Mouse (Mus musculus): Measurements from ENCODE around the gene Stim1. TPM values are rescaled to one million over a fixed set of nuclear protein-coding genes. Genes with fewer than 3 reads are reported as not detected.

The Stim1 gene
- polyA plus RNA-seq, 1 experiment, result 37.0 TPM

- Histone ChIP-seq H3K36me3 (ENCODE audit: control insufficient read depth, insufficient read depth) (no peaks in the 10 kb centered on the region), H3K4me3 (no peak overlapping the region), H3K27me3 (ENCODE audit: control insufficient read depth, insufficient read depth, insufficient read length) (no peaks in the 10 kb centered on the region), H3K79me2 (ENCODE audit: control insufficient read depth, insufficient read depth) (no peaks in the 10 kb centered on the region), H3K4me2 (ENCODE audit: low read depth) (no peak overlapping the region), H3ac (ENCODE audit: control insufficient read depth, insufficient read length) (no peak overlapping the region)
- TF ChIP-seq POLR2AphosphoS2 (IDR thresholded peaks at IDR 0.05; ENCODE audit: insufficient read length, low read depth) (no peak), MYOG (IDR thresholded peaks at IDR 0.05; ENCODE audit: control insufficient read depth in 1 of 3, insufficient read depth in 1 of 3, insufficient read length in 2 of 3, low read depth in 2 of 3) (no peak), MAX (IDR thresholded peaks at IDR 0.05; ENCODE audit: low read depth) (no peak), CEBPB (IDR thresholded peaks at IDR 0.05; ENCODE audit: insufficient read depth, poor library complexity, severe bottlenecking) (no peak), TCF12 (IDR thresholded peaks at IDR 0.05; ENCODE audit: insufficient read depth, poor library complexity, severe bottlenecking) (no peak)
Observed at GRCm38 (mm10) chr7:102476601-102477000, 209.0 kb downstream of the Stim1 start.

GRCm38 (mm10) chr7:102477377-102477776, 209.8 kb downstream of the Stim1 start:
- Histone ChIP-seq H3K36me3 (ENCODE audit: control insufficient read depth, insufficient read depth) (no peaks in the 10 kb centered on the region), H3ac (ENCODE audit: control insufficient read depth, insufficient read length) (no peak overlapping the region), H3K4me3 (no peak overlapping the region), H3K4me2 (ENCODE audit: low read depth) (no peak overlapping the region), H3K79me2 (ENCODE audit: control insufficient read depth, insufficient read depth) (no peaks in the 10 kb centered on the region), H3K27me3 (ENCODE audit: control insufficient read depth, insufficient read depth, insufficient read length) (no peaks in the 10 kb centered on the region)
- no peak for TF ChIP-seq MYOG (IDR thresholded peaks at IDR 0.05; ENCODE audit: control insufficient read depth in 1 of 3, insufficient read depth in 1 of 3, insufficient read length in 2 of 3, low read depth in 2 of 3)
- no peak for TF ChIP-seq E2F4 (IDR thresholded peaks at IDR 0.05; ENCODE audit: insufficient read depth)
- TF ChIP-seq POLR2A (IDR thresholded peaks at IDR 0.05; ENCODE audit: insufficient read length, low read depth), result no peak
- no peak for TF ChIP-seq SRF (IDR thresholded peaks at IDR 0.05; ENCODE audit: control insufficient read depth, insufficient read length, low read depth)
- TF ChIP-seq TCF12 (IDR thresholded peaks at IDR 0.05; ENCODE audit: insufficient read depth, poor library complexity, severe bottlenecking), result no peak
- TF ChIP-seq CEBPB (IDR thresholded peaks at IDR 0.05; ENCODE audit: insufficient read depth, poor library complexity, severe bottlenecking), result no peak
- no peak for TF ChIP-seq TCF3 (IDR thresholded peaks at IDR 0.05; ENCODE audit: insufficient read length, low read depth)
- TF ChIP-seq USF1 (IDR thresholded peaks at IDR 0.05; ENCODE audit: low read depth), result no peak
- no peak for TF ChIP-seq MAX (IDR thresholded peaks at IDR 0.05; ENCODE audit: low read depth)
- TF ChIP-seq POLR2AphosphoS2 (IDR thresholded peaks at IDR 0.05; ENCODE audit: insufficient read length, low read depth), result no peak

GRCm38 (mm10) chr7:102478425-102478824, 210.8 kb downstream of the Stim1 start:
- Histone ChIP-seq H3K79me2 (ENCODE audit: control insufficient read depth, insufficient read depth) (no peaks in the 10 kb centered on the region), H3K27me3 (ENCODE audit: control insufficient read depth, insufficient read depth, insufficient read length) (no peaks in the 10 kb centered on the region), H3K36me3 (ENCODE audit: control insufficient read depth, insufficient read depth) (no peaks in the 10 kb centered on the region), H3K4me3 (no peak overlapping the region), H3ac (ENCODE audit: control insufficient read depth, insufficient read length) (no peak overlapping the region), H3K4me2 (ENCODE audit: low read depth) (no peak overlapping the region)
- TF ChIP-seq TCF12 (IDR thresholded peaks at IDR 0.05; ENCODE audit: insufficient read depth, poor library complexity, severe bottlenecking), result no peak
- no peak for TF ChIP-seq POLR2AphosphoS2 (IDR thresholded peaks at IDR 0.05; ENCODE audit: insufficient read length, low read depth)

- Histone ChIP-seq H3ac (ENCODE audit: control insufficient read depth, insufficient read length) (no peak overlapping the region), H3K27me3 (ENCODE audit: control insufficient read depth, insufficient read depth, insufficient read length) (no peaks in the 10 kb centered on the region), H3K4me3 (no peak overlapping the region), H3K36me3 (ENCODE audit: control insufficient read depth, insufficient read depth) (no peaks in the 10 kb centered on the region), H3K4me2 (ENCODE audit: low read depth) (no peak overlapping the region), H3K79me2 (ENCODE audit: control insufficient read depth, insufficient read depth) (no peaks in the 10 kb centered on the region)
- no peak for TF ChIP-seq CEBPB (IDR thresholded peaks at IDR 0.05; ENCODE audit: insufficient read depth, poor library complexity, severe bottlenecking)
- TF ChIP-seq E2F4 (IDR thresholded peaks at IDR 0.05; ENCODE audit: insufficient read depth), result no peak
- TF ChIP-seq POLR2A (IDR thresholded peaks at IDR 0.05; ENCODE audit: insufficient read length, low read depth), result no peak
- TF ChIP-seq MYOD1 (IDR thresholded peaks at IDR 0.05; ENCODE audit: control insufficient read depth in 1 of 3, insufficient read length in 2 of 3, low read depth in 2 of 3), result no peak
- no peak for TF ChIP-seq TCF3 (IDR thresholded peaks at IDR 0.05; ENCODE audit: insufficient read length, low read depth)
- TF ChIP-seq TCF12 (IDR thresholded peaks at IDR 0.05; ENCODE audit: insufficient read depth, poor library complexity, severe bottlenecking), result no peak
- TF ChIP-seq USF1 (IDR thresholded peaks at IDR 0.05; ENCODE audit: low read depth), result no peak
- TF ChIP-seq POLR2AphosphoS2 (IDR thresholded peaks at IDR 0.05; ENCODE audit: insufficient read length, low read depth), result no peak
- TF ChIP-seq SRF (IDR thresholded peaks at IDR 0.05; ENCODE audit: control insufficient read depth, insufficient read length, low read depth), result no peak
- TF ChIP-seq REST (IDR thresholded peaks at IDR 0.05; ENCODE audit: insufficient read depth, insufficient read length), result no peak
- no peak for TF ChIP-seq MAX (IDR thresholded peaks at IDR 0.05; ENCODE audit: low read depth)
- TF ChIP-seq MYOG (IDR thresholded peaks at IDR 0.05; ENCODE audit: control insufficient read depth in 1 of 3, insufficient read depth in 1 of 3, insufficient read length in 2 of 3, low read depth in 2 of 3), result no peak
Observed at GRCm38 (mm10) chr7:102478926-102479325, 211.3 kb downstream of the Stim1 start.

GRCm38 (mm10) chr7:102479368-102480078, 211.9 kb downstream of the Stim1 start:
- Histone ChIP-seq H3K4me2 (ENCODE audit: low read depth) (no peak overlapping the region), H3K79me2 (ENCODE audit: control insufficient read depth, insufficient read depth) (no peaks in the 10 kb centered on the region), H3ac (ENCODE audit: control insufficient read depth, insufficient read length) (no peak overlapping the region), H3K36me3 (ENCODE audit: control insufficient read depth, insufficient read depth) (no peaks in the 10 kb centered on the region), H3K27me3 (ENCODE audit: control insufficient read depth, insufficient read depth, insufficient read length) (no peaks in the 10 kb centered on the region), H3K4me3 (no peak overlapping the region)
- TF ChIP-seq MYOD1 (IDR thresholded peaks at IDR 0.05; ENCODE audit: control insufficient read depth in 1 of 3, insufficient read length in 2 of 3, low read depth in 2 of 3) (no peak), TCF12 (IDR thresholded peaks at IDR 0.05; ENCODE audit: insufficient read depth, poor library complexity, severe bottlenecking) (no peak), SRF (IDR thresholded peaks at IDR 0.05; ENCODE audit: control insufficient read depth, insufficient read length, low read depth) (no peak), POLR2A (IDR thresholded peaks at IDR 0.05; ENCODE audit: insufficient read length, low read depth) (no peak), POLR2AphosphoS2 (IDR thresholded peaks at IDR 0.05; ENCODE audit: insufficient read length, low read depth) (no peak), CEBPB (IDR thresholded peaks at IDR 0.05; ENCODE audit: insufficient read depth, poor library complexity, severe bottlenecking) (no peak), TCF3 (IDR thresholded peaks at IDR 0.05; ENCODE audit: insufficient read length, low read depth) (no peak), E2F4 (IDR thresholded peaks at IDR 0.05; ENCODE audit: insufficient read depth) (no peak), REST (IDR thresholded peaks at IDR 0.05; ENCODE audit: insufficient read depth, insufficient read length) (no peak), MYOG (IDR thresholded peaks at IDR 0.05; ENCODE audit: control insufficient read depth in 1 of 3, insufficient read depth in 1 of 3, insufficient read length in 2 of 3, low read depth in 2 of 3) (no peak)

Data from myocyte (in vitro differentiated cells).